Mouse (Mus musculus): ENCODE results near the gene Srsf1.

GRCm38 (mm10) chr11:88013632-88014031, 33.5 kb upstream of the Srsf1 start:
- no peak for TF ChIP-seq CTCF (IDR thresholded peaks at IDR 0.05; ENCODE audit: insufficient read depth, low read length)
- no peak for TF ChIP-seq POLR2A (IDR thresholded peaks at IDR 0.05; ENCODE audit: borderline replicate concordance, extremely low read depth, low read depth, low read length)
